Mouse (Mus musculus) granulocyte monocyte progenitor cell, adult 5-6 weeks (primary cell): ENCODE data around the gene Hddc2. TPM values are rescaled to one million over a fixed set of nuclear protein-coding genes. Genes with fewer than 3 reads are reported as not detected.
"Not testable (repeated sequence)": the region's sequence is repeated elsewhere in the genome, so short reads cannot be mapped to it uniquely, and the experiment has no call there.

Source experiments
- ATAC-seq: replicated peaks from 2 replicates; pipeline ENCODE4 v1.8.0; 2016; ENCODE audit warnings: mild to moderate bottlenecking, moderate TSS enrichment, inconsistent platforms; ENCODE audit not compliant: poor library complexity, severe bottlenecking
- total RNA-seq, 2 experiments: library from RNA; stranded (forward) in 1 of 2; stranded (reverse) in 1 of 2; fragments of 200-712, 200-1000 nt in 1 of 2; fragments of >200 nt in 1 of 2; fragmentation: Nextera tagmentation in 1 of 2; gene quantifications; 2 replicates each; pipeline ENCODE4 v1.2.3; 2014 to 2017

The Hddc2 gene
- total RNA-seq, 2 experiments from 2014 or later, result 43.8 to 51.1 TPM

DNA sequence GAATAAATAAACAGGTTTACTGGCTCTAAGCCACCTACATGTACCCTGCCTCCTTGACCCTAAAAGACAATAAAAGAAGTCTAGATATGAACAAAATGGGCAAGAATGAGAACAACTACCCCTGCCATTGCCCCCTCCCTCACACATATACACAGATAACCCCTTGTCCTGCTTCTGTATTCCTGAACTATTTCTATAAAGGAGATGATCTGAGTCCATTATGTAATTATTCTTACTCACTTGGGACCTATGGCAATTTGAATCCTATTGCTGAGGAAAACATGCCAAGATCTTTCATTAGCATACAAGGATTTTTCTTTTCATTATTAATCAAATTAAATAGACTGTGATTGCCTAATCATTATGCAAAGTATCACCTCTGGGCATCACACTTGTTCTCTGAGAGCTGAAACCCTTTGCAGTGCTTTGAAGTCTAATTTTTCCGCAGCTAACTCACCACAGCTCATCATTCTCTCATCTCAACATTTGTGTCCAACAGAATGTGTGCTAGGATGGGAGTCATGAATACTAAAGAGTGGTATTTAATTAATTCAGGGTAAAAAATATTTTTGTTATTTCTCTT, 39.8 kb downstream of the Hddc2 start:
- ATAC-seq, result no peak

DNA sequence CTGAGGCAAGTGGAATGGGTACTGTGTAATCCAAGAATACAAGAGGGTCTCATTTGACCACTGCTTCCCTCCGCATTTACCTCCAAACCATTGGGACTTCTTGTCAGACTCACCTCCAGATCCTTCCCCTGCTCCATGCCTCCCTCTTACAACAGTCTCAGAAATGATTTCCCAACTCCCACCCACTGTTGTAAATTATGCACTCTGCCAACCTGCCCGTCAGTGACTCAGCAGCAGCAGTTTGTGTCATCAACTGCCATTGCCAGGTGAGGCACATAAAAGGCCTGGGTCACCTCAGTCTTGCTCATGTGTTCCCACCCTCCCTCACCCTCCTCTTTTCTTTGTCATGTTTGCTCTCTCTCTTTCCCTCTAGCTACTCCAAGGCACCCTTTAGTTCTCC, 41.0 kb downstream of the Hddc2 start:
- no peak for ATAC-seq

DNA sequence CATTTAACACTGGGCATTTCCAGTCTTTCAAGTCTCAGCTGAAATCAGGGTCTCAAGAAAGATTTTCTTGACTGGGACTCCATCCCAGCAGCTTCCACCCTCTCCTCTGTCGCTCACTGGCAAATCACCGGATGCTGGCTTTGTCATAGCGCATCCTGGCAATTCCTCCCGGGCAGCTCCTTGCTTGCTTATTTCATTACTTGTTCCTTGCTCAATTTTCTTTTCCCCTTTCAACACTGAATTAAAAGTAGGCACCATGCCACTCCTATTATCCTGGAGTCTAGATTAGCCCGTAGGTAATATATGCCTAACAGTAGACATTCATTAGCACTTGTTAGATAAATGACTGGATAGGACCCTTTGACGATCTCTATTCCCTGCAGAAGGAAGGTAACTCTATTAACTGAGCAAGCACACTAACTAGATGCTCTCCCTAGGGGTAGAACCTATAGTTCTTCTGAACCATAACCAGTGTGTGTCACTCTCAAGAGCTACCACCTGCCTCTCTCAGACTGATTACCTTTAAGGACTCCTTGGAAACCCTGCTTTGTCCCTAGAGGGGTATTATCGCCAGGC, 41.8 kb downstream of the Hddc2 start:
- no peak for ATAC-seq

DNA sequence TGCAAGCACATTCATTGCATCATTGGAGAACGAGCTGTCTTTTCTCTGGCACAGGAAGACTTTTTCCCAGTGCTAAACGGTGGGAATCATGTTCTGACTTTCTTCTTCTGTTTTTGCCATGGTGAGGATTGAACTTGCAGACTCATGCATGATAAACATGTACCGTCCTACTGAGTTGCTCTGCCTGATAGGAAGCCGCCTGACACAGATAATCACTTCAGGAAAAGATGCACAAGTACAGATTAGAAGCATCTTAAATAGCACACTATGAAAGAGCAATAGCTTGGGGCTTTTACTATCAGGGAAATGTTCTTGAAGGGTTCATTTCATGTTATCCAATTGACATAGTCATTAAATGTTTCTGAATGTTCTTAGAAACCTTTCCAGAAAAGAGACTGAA, 46.6 kb downstream of the Hddc2 start:
- no peak for ATAC-seq

DNA sequence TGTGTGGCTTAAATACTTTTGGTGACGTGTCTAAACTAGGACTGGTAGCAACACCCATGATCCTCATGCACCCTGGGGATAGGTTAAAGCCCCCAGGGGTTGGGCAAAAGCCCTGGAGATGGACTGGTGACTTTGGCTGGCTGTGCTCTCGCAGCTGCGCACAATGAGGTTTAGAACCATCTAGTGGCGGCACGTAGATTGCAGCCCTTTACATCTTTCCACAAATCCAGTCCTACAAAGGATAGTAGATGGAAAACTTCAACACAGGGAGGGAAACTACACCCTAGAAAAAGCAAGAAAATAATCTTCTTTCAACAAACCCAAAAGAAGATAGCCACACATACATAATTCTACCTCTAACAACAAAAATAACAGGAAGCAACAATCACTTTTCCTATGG, 57.0 kb downstream of the Hddc2 start:
- ATAC-seq, result not testable (repeated sequence)

Other genes starting within 250 kb of the Hddc2 start
- gene Tpd52l1, start 132.6 kb downstream of the Hddc2 start, total RNA-seq (2014; fragmentation: Nextera tagmentation), result 1.1 TPM in 1 of 2 replicates, not detected in the other
- gene Tpd52l1, start 132.6 kb downstream of the Hddc2 start, total RNA-seq (2017), result 0.56 TPM in 1 of 2 replicates, not detected in the other